Mouse (Mus musculus): ENCODE measurements around the gene Lrrc8d. TPM values are rescaled to one million over a fixed set of nuclear protein-coding genes. Genes with fewer than 3 reads are reported as not detected.

Gene Lrrc8d
- polyA plus RNA-seq, 1 experiment = 5.7 TPM

- no peaks in the 10 kb centered on the region for H3K4me1 ChIP-seq (replicated peaks; ENCODE audit: control insufficient read depth, insufficient read depth, low read length)
- no peak overlapping the region for H3K27ac ChIP-seq (ENCODE audit: control insufficient read depth, insufficient read depth, low read length)
- 86% methylated on average over 5 of the region's 5 CpGs for WGBS
- DNase-seq = no peak
- no peak overlapping the region for H3K4me3 ChIP-seq (ENCODE audit: control insufficient read depth, insufficient read depth, low read length)
- no peaks in the 10 kb centered on the region for H3K27me3 ChIP-seq (ENCODE audit: control insufficient read depth, insufficient read depth, low read length)
- no peaks in the 10 kb centered on the region for H3K36me3 ChIP-seq (ENCODE audit: control insufficient read depth, insufficient read depth, low read length)
- no peak for TF ChIP-seq POLR2A (IDR thresholded peaks at IDR 0.05; ENCODE audit: control insufficient read depth, extremely low read depth, insufficient read depth, low read length, poor library complexity)
- no peak for TF ChIP-seq CTCF (IDR thresholded peaks at IDR 0.05; ENCODE audit: borderline replicate concordance, control insufficient read depth, extremely low read depth, insufficient read depth, low read length, poor library complexity)
Measured at GRCm38 (mm10) chr5:105776368-105776767, 76.6 kb downstream of the Lrrc8d start.

- H3K4me3 ChIP-seq (ENCODE audit: control insufficient read depth, insufficient read depth, low read length) = no peak overlapping the region
- no peaks in the 10 kb centered on the region for H3K27me3 ChIP-seq (ENCODE audit: control insufficient read depth, insufficient read depth, low read length)
- TF ChIP-seq POLR2A (IDR thresholded peaks at IDR 0.05; ENCODE audit: control insufficient read depth, extremely low read depth, insufficient read depth, low read length, poor library complexity) (no peak), CTCF (IDR thresholded peaks at IDR 0.05; ENCODE audit: borderline replicate concordance, control insufficient read depth, extremely low read depth, insufficient read depth, low read length, poor library complexity) (no peak)
- H3K4me1 ChIP-seq (replicated peaks; ENCODE audit: control insufficient read depth, insufficient read depth, low read length) = no peaks in the 10 kb centered on the region
- no peaks in the 10 kb centered on the region for H3K36me3 ChIP-seq (ENCODE audit: control insufficient read depth, insufficient read depth, low read length)
- 95% methylated on average over 12 of the region's 12 CpGs for WGBS
- H3K27ac ChIP-seq (ENCODE audit: control insufficient read depth, insufficient read depth, low read length) = no peak overlapping the region
- DNase-seq = no peak
Measured at GRCm38 (mm10) chr5:105776978-105777593, 77.3 kb downstream of the Lrrc8d start.

- WGBS = 96% methylated on average over 8 of the region's 8 CpGs
- Histone ChIP-seq H3K27me3 (ENCODE audit: control insufficient read depth, insufficient read depth, low read length) (no peaks in the 10 kb centered on the region), H3K4me3 (ENCODE audit: control insufficient read depth, insufficient read depth, low read length) (no peak overlapping the region), H3K4me1 (replicated peaks; ENCODE audit: control insufficient read depth, insufficient read depth, low read length) (peaks cover 2% of the 10 kb centered on the region; the same call in 1 of the 2 replicates), H3K36me3 (ENCODE audit: control insufficient read depth, insufficient read depth, low read length) (no peaks in the 10 kb centered on the region), H3K27ac (ENCODE audit: control insufficient read depth, insufficient read depth, low read length) (no peak overlapping the region)
- no peak for TF ChIP-seq CTCF (IDR thresholded peaks at IDR 0.05; ENCODE audit: borderline replicate concordance, control insufficient read depth, extremely low read depth, insufficient read depth, low read length, poor library complexity)
- no peak for TF ChIP-seq POLR2A (IDR thresholded peaks at IDR 0.05; ENCODE audit: control insufficient read depth, extremely low read depth, insufficient read depth, low read length, poor library complexity)
- no peak for DNase-seq
Measured at GRCm38 (mm10) chr5:105777645-105778044, 77.9 kb downstream of the Lrrc8d start.

- no peak overlapping the region for H3K4me3 ChIP-seq (ENCODE audit: control insufficient read depth, insufficient read depth, low read length)
- peaks cover 2% of the 10 kb centered on the region; the same call in 1 of the 2 replicates for H3K4me1 ChIP-seq (replicated peaks; ENCODE audit: control insufficient read depth, insufficient read depth, low read length)
- DNase-seq = no peak
- no peaks in the 10 kb centered on the region for H3K27me3 ChIP-seq (ENCODE audit: control insufficient read depth, insufficient read depth, low read length)
- no peaks in the 10 kb centered on the region for H3K36me3 ChIP-seq (ENCODE audit: control insufficient read depth, insufficient read depth, low read length)
- WGBS = 98% methylated on average over 8 of the region's 8 CpGs
- no peak overlapping the region for H3K27ac ChIP-seq (ENCODE audit: control insufficient read depth, insufficient read depth, low read length)
- TF ChIP-seq CTCF (IDR thresholded peaks at IDR 0.05; ENCODE audit: borderline replicate concordance, control insufficient read depth, extremely low read depth, insufficient read depth, low read length, poor library complexity) (no peak), POLR2A (IDR thresholded peaks at IDR 0.05; ENCODE audit: control insufficient read depth, extremely low read depth, insufficient read depth, low read length, poor library complexity) (no peak)
Measured at GRCm38 (mm10) chr5:105778189-105778588, 78.4 kb downstream of the Lrrc8d start.

- no peak for DNase-seq
- WGBS = 65% methylated on average over 3 of the region's 3 CpGs
- H3K27ac ChIP-seq (ENCODE audit: control insufficient read depth, insufficient read depth, low read length) = no peak overlapping the region
- H3K27me3 ChIP-seq (ENCODE audit: control insufficient read depth, insufficient read depth, low read length) = no peaks in the 10 kb centered on the region
- H3K4me1 ChIP-seq (replicated peaks; ENCODE audit: control insufficient read depth, insufficient read depth, low read length) = peaks cover 2% of the 10 kb centered on the region; the same call in 1 of the 2 replicates
- H3K4me3 ChIP-seq (ENCODE audit: control insufficient read depth, insufficient read depth, low read length) = no peak overlapping the region
- no peak for TF ChIP-seq POLR2A (IDR thresholded peaks at IDR 0.05; ENCODE audit: control insufficient read depth, extremely low read depth, insufficient read depth, low read length, poor library complexity)
- no peaks in the 10 kb centered on the region for H3K36me3 ChIP-seq (ENCODE audit: control insufficient read depth, insufficient read depth, low read length)
Measured at GRCm38 (mm10) chr5:105778723-105779122, 79.0 kb downstream of the Lrrc8d start.

DNA sequence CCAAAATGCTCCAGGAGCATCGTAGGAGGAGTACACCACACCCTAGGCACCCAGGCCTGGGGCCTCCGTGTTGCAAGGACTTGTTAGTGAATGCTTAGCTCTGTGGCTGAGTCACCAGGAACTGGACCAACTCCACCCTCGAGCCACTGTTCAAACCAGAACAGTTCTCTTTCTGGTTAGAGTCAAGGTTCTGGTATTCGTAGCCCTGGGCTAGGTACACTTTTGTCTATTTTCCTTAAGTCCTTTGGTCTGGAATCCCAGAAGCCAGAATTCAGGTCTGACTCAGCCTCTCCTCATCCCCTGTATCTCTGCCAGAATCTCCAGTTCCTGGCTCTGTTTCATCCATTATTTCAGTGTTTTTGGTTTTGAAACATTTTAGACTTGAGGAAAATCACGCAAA lies 79.6 kb downstream of the Lrrc8d start:
- no peaks in the 10 kb centered on the region for H3K36me3 ChIP-seq (ENCODE audit: control insufficient read depth, insufficient read depth, low read length)
- no peak overlapping the region for H3K27ac ChIP-seq (ENCODE audit: control insufficient read depth, insufficient read depth, low read length)
- H3K27me3 ChIP-seq (ENCODE audit: control insufficient read depth, insufficient read depth, low read length) = no peaks in the 10 kb centered on the region
- no peak overlapping the region for H3K4me3 ChIP-seq (ENCODE audit: control insufficient read depth, insufficient read depth, low read length)
- H3K4me1 ChIP-seq (replicated peaks; ENCODE audit: control insufficient read depth, insufficient read depth, low read length) = peaks cover 2% of the 10 kb centered on the region; the same call in 1 of the 2 replicates
- WGBS = 96% methylated on average over 5 of the region's 5 CpGs
- TF ChIP-seq CTCF (IDR thresholded peaks at IDR 0.05; ENCODE audit: borderline replicate concordance, control insufficient read depth, extremely low read depth, insufficient read depth, low read length, poor library complexity) (no peak), POLR2A (IDR thresholded peaks at IDR 0.05; ENCODE audit: control insufficient read depth, extremely low read depth, insufficient read depth, low read length, poor library complexity) (no peak)
- no peak for DNase-seq

DNA sequence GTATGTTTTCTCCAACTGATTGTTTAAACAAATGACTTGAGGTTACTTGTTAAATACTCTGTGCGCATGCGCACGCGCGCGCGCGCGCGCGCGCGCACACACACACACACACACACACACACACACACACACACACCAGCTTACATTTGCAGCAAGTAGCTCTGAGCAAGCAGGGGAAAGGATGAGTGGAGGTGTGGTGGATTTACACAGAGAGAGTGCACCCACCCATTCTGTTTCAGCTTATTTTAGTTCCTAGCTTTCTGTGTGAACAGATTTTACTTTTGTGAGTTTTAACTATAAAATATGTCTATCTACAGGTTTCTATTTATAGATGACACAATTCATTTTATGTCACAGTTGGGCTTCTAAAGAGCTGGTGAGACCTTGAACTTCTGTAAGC lies 84.1 kb downstream of the Lrrc8d start:
- Histone ChIP-seq H3K4me3 (ENCODE audit: control insufficient read depth, insufficient read depth, low read length) (no peak overlapping the region), H3K27ac (ENCODE audit: control insufficient read depth, insufficient read depth, low read length) (no peak overlapping the region), H3K27me3 (ENCODE audit: control insufficient read depth, insufficient read depth, low read length) (no peaks in the 10 kb centered on the region), H3K36me3 (ENCODE audit: control insufficient read depth, insufficient read depth, low read length) (no peaks in the 10 kb centered on the region), H3K4me1 (replicated peaks; ENCODE audit: control insufficient read depth, insufficient read depth, low read length) (peaks cover 2% of the 10 kb centered on the region; the same call in 1 of the 2 replicates)
- TF ChIP-seq CTCF (IDR thresholded peaks at IDR 0.05; ENCODE audit: borderline replicate concordance, control insufficient read depth, extremely low read depth, insufficient read depth, low read length, poor library complexity) (no peak), POLR2A (IDR thresholded peaks at IDR 0.05; ENCODE audit: control insufficient read depth, extremely low read depth, insufficient read depth, low read length, poor library complexity) (no peak)
- 97% methylated on average over 13 of the region's 13 CpGs for WGBS
- DNase-seq = no peak

Data from thymus, adult 2 months (tissue).